Mouse (Mus musculus) liver, adult 2 months (tissue): ENCODE results near the gene Psg16. TPM values are rescaled to one million over a fixed set of nuclear protein-coding genes. Genes with fewer than 3 reads are reported as not detected.

ENCODE experiments used
- DNase-seq: peaks from one replicate; pipeline ENCODE4 v3.0.0-alpha.2; 2011; ENCODE audit warnings: low read depth, low spot score; ENCODE audit errors: extremely low read depth
- H3K27ac ChIP-seq: fragments of 200-500 bp; replicated peaks from 2 replicates; pipeline ENCODE4 v1.5.1; 2012; ENCODE audit warnings: low read depth, mild to moderate bottlenecking, control low read depth, inconsistent platforms, low read length; ENCODE audit not compliant: insufficient read depth
- H3K27me3 ChIP-seq: fragments of 200-500 bp; 2 replicates; pipeline ENCODE4 v1.6.1; 2012; ENCODE audit warnings: mild to moderate bottlenecking, moderate library complexity, low read length, inconsistent platforms; ENCODE audit not compliant: control insufficient read depth, insufficient read depth
- H3K36me3 ChIP-seq: fragments of 200-500 bp; 2 replicates; pipeline ENCODE4 v1.6.1; 2012; ENCODE audit warnings: low read length, inconsistent platforms; ENCODE audit not compliant: control insufficient read depth, insufficient read depth
- H3K4me1 ChIP-seq: fragments of 200-500 bp; 2 replicates; pipeline ENCODE4 v1.6.1; 2011; ENCODE audit warnings: low read length; ENCODE audit not compliant: control insufficient read depth, insufficient read depth
- H3K4me3 ChIP-seq: fragments of 200-500 bp; 2 replicates; pipeline ENCODE4 v1.5.1; 2011; ENCODE audit warnings: low read depth, mild to moderate bottlenecking, control low read depth, low read length, moderate library complexity; ENCODE audit not compliant: insufficient read depth
- H3K79me2 ChIP-seq: fragments of 200-500 bp; 2 replicates; pipeline ENCODE4 v1.6.1; 2012; ENCODE audit warnings: inconsistent platforms, mild to moderate bottlenecking, low read length, moderate library complexity; ENCODE audit not compliant: control insufficient read depth, insufficient read depth
- H3K9ac ChIP-seq: fragments of 200-500 bp; 2 replicates; pipeline ENCODE4 v1.6.1; 2012; ENCODE audit warnings: low read depth, mild to moderate bottlenecking, control low read depth, inconsistent platforms, low read length
- CTCF ChIP-seq: fragments of 200-500 bp; IDR thresholded peaks from 2 replicates; pipeline ENCODE4 v1.5.1; 2011; ENCODE audit warnings: low read depth, low read length, control low read depth
- POLR2A ChIP-seq: fragments of 200-500 bp; IDR thresholded peaks from 2 replicates; pipeline ENCODE4 v1.6.1; 2011; ENCODE audit warnings: low read length, control low read depth; ENCODE audit not compliant: insufficient read depth; ENCODE audit errors: extremely low read depth
- WGBS: fragments of 180-500 bp; shearing (Covaris S2); methylation state at CpG from one replicate; pipeline ENCODE4 v1.1.7; 2018; 5-methylcytosine and 5-hydroxymethylcytosine counted together
- polyA plus RNA-seq: library from polyadenylated mRNA; depleted of rRNA; stranded (reverse); fragments of >200 nt; gene quantifications from 2 replicates; pipeline ENCODE4 v1.2.3, GENCODE M21; 2012; rRNA removed
- total RNA-seq: library from RNA; depleted of rRNA; stranded (reverse); fragments of >200 nt; gene quantifications from 2 replicates; pipeline ENCODE4 v1.2.3, GENCODE M21; 2014; rRNA removed

The Psg16 gene
- total and polyA plus RNA-seq, 2 experiments: not detected

DNA sequence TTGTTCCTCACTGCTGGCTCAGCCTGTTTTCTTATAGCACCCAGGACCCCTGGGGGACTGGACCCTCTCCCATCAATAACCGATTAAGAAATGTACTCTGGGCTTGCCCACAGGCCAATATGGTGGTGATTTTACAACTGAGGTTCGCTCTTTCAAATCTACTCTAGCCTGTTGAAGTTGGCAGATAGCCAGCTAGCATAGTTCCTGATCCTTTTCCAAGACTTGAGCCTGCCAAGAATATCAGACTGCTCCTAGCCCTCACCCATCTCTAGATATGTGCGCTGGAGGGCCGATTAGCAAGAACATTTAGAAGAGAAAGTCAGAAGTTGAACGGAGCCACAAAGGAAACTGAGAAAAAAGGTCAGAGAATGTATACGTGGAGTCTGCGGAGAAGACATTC lies 85.2 kb downstream of the Psg16 start:
- Histone ChIP-seq H3K4me3 (no peak overlapping the region), H3K9ac (no peak overlapping the region), H3K4me1 (no peaks in the 10 kb centered on the region), H3K27me3 (no peaks in the 10 kb centered on the region), H3K27ac (no peak overlapping the region), H3K79me2 (no peaks in the 10 kb centered on the region), H3K36me3 (no peaks in the 10 kb centered on the region)
- TF ChIP-seq POLR2A (no peak), CTCF (no peak)
- 67% methylated on average over 7 of the region's 7 CpGs for WGBS
- no peak for DNase-seq

DNA sequence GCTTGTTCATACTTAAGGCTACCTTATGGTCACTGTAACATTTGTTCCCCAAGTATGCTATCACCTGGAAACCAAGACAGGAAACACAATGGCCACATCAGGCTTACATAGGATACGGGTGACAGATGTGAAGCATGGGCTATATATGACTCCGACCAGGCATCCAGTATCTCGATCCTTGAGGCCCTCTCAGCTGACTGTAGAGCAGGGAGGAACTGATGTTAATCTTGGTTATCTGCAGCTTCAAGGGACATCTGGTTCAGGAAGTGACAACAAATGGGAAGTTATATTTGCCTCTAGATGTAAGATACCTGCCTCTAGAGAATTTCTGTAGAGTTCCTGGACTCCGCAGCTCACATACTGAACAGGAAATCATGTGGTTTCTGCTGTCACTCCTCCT lies 98.0 kb downstream of the Psg16 start:
- Histone ChIP-seq H3K4me1 (no peaks in the 10 kb centered on the region), H3K9ac (no peak overlapping the region), H3K79me2 (no peaks in the 10 kb centered on the region), H3K27ac (no peak overlapping the region), H3K27me3 (no peaks in the 10 kb centered on the region; the same call in 1 of the 2 replicates), H3K36me3 (no peaks in the 10 kb centered on the region), H3K4me3 (no peak overlapping the region)
- 80% methylated on average over 4 of the region's 4 CpGs for WGBS
- no peak for DNase-seq
- no peak for TF ChIP-seq CTCF
- no peak for TF ChIP-seq POLR2A

Other genes with a start within 250 kb of the Psg16 start
- gene Prkd2, start 231.1 kb upstream of the Psg16 start, total RNA-seq: 2.5 and 5.1 TPM in 2 replicates
- 7.8 and 11.7 TPM in 2 replicates for gene Prkd2, start 231.1 kb upstream of the Psg16 start, polyA plus RNA-seq
- under 0.01 and 0.20 TPM in 2 replicates for gene Dact3, start 198.7 kb upstream of the Psg16 start, total RNA-seq
- 0.52 and 0.64 TPM in 2 replicates for gene Dact3, start 198.7 kb upstream of the Psg16 start, polyA plus RNA-seq
- gene Gng8, start 182.3 kb upstream of the Psg16 start, total RNA-seq: not detected in 2 replicates
- gene Gng8, start 182.3 kb upstream of the Psg16 start, polyA plus RNA-seq: 0.25 and 0.26 TPM in 2 replicates
- gene Ptgir, start 167.6 kb upstream of the Psg16 start, total RNA-seq: 0.07 and 0.09 TPM in 2 replicates
- gene Ptgir, start 167.6 kb upstream of the Psg16 start, polyA plus RNA-seq: 0.09 and 0.33 TPM in 2 replicates
- 64.9 and 77.4 TPM in 2 replicates for gene Calm3, start 149.9 kb upstream of the Psg16 start, total RNA-seq
- 72.0 and 78.1 TPM in 2 replicates for gene Calm3, start 149.9 kb upstream of the Psg16 start, polyA plus RNA-seq
- gene Pnmal2, start 129.4 kb upstream of the Psg16 start, total RNA-seq: under 0.01 and 0.07 TPM in 2 replicates
- gene Pnmal2, start 129.4 kb upstream of the Psg16 start, polyA plus RNA-seq: 0.02 and 0.10 TPM in 2 replicates
- gene Pnmal1, start 114.4 kb upstream of the Psg16 start, total RNA-seq: not detected in 2 replicates
- not detected in 2 replicates for gene Pnmal1, start 114.4 kb upstream of the Psg16 start, polyA plus RNA-seq
- 0.07 TPM in 1 of 2 replicates, not detected in the other for gene Gm42372, start 91.0 kb upstream of the Psg16 start, total RNA-seq
- gene Gm42372, start 91.0 kb upstream of the Psg16 start, polyA plus RNA-seq: not detected in 2 replicates
- 0.40 and 0.46 TPM in 2 replicates for gene Ccdc8, start 81.3 kb upstream of the Psg16 start, total RNA-seq
- gene Ccdc8, start 81.3 kb upstream of the Psg16 start, polyA plus RNA-seq: 0.21 and 0.35 TPM in 2 replicates
- gene Ppp5c, start 46.1 kb upstream of the Psg16 start, total RNA-seq: 24.2 and 39.9 TPM in 2 replicates
- gene Ppp5c, start 46.1 kb upstream of the Psg16 start, polyA plus RNA-seq: 93.2 and 112 TPM in 2 replicates
- gene Hif3a, start 11.6 kb upstream of the Psg16 start, total RNA-seq: 0.07 and 0.09 TPM in 2 replicates
- gene Hif3a, start 11.6 kb upstream of the Psg16 start, polyA plus RNA-seq: 0.01 and 0.05 TPM in 2 replicates
- not detected in 2 replicates for gene Ceacam3, start 76.2 kb downstream of the Psg16 start, total RNA-seq
- gene Ceacam3, start 76.2 kb downstream of the Psg16 start, polyA plus RNA-seq: not detected in 2 replicates
- gene Psg29, start 129.4 kb downstream of the Psg16 start, total RNA-seq: not detected in 2 replicates
- gene Psg29, start 129.4 kb downstream of the Psg16 start, polyA plus RNA-seq: not detected in 2 replicates